Mouse (Mus musculus) liver, embryonic 13.5 days (tissue): ENCODE measurements around the gene Cyp11a1. TPM values are rescaled to one million over a fixed set of nuclear protein-coding genes. Genes with fewer than 3 reads are reported as not detected.

Source experiments
- ATAC-seq: fragments of 200-750 bp; cut with Nextera tagmentation; 2 replicates; pipeline ENCODE4 v1.8.0; 2017; ENCODE audit warnings: low read depth, mild to moderate bottlenecking, moderate number of reproducible peaks, moderate library complexity
- DNase-seq: peaks from one replicate; pipeline ENCODE4 v3.0.0; 2022
- H3K27ac ChIP-seq: fragments of 300-500 bp; sonication (generic); 2 replicates; pipeline ENCODE4 v1.5.1; 2015; ENCODE audit warnings: moderate library complexity, mild to moderate bottlenecking, inconsistent platforms
- H3K27me3 ChIP-seq: fragments of 300-500 bp; sonication (generic); 2 replicates; pipeline ENCODE4 v1.6.1; 2015; ENCODE audit warnings: mild to moderate bottlenecking, inconsistent platforms
- H3K36me3 ChIP-seq: fragments of 300-500 bp; sonication (generic); 2 replicates; pipeline ENCODE4 v1.6.1; 2015; ENCODE audit warnings: mild to moderate bottlenecking, inconsistent platforms
- H3K4me1 ChIP-seq: fragments of 300-500 bp; sonication (generic); replicated peaks from 2 replicates; pipeline ENCODE4 v1.6.1; 2015; ENCODE audit warnings: inconsistent platforms
- H3K4me2 ChIP-seq: fragments of 300-500 bp; sonication (generic); 2 replicates; pipeline ENCODE4 v1.6.1; 2015; ENCODE audit warnings: inconsistent platforms, mild to moderate bottlenecking, moderate library complexity
- H3K4me3 ChIP-seq: fragments of 300-500 bp; sonication (generic); replicated peaks from 2 replicates; pipeline ENCODE4 v1.5.1; 2015; ENCODE audit warnings: mild to moderate bottlenecking, inconsistent platforms
- H3K9ac ChIP-seq: fragments of 300-500 bp; sonication (generic); 2 replicates; pipeline ENCODE4 v1.6.1; 2015; ENCODE audit warnings: mild to moderate bottlenecking, inconsistent platforms
- H3K9me3 ChIP-seq: fragments of 300-500 bp; sonication (generic); replicated peaks from 2 replicates; pipeline ENCODE4 v1.6.1; 2016; ENCODE audit warnings: inconsistent platforms
- WGBS: fragments of 180-500 bp; shearing (Covaris S2); methylation state at CpG from one replicate; pipeline ENCODE4 v1.1.7; 2015; ENCODE audit not compliant: insufficient replicate concordance; 5-methylcytosine and 5-hydroxymethylcytosine counted together
- polyA plus RNA-seq: library from polyadenylated mRNA; unstranded; fragments of >200 nt; fragmentation: Nextera tagmentation; extraction: Ambion mirVana; gene quantifications from 2 replicates; pipeline ENCODE4 v1.2.1, GENCODE M21; 2015

The Cyp11a1 gene
- polyA plus RNA-seq, 1 experiment from 2014 or later, result 0.46 TPM

GRCm38 (mm10) chr9:57964528-57965250, 41.5 kb upstream of the Cyp11a1 start:
- DNase-seq (no peak), ATAC-seq (no peak)
- 59% methylated on average over 6 of the region's 6 CpGs for WGBS
- Histone ChIP-seq H3K27ac (no peak overlapping the region), H3K4me3 (no peak overlapping the region), H3K27me3 (peaks cover 5% of the 10 kb centered on the region; the same call in 1 of the 2 replicates), H3K4me2 (no peak overlapping the region), H3K9ac (no peak overlapping the region), H3K36me3 (no peaks in the 10 kb centered on the region), H3K9me3 (no peaks in the 10 kb centered on the region), H3K4me1 (peaks cover 7% of the 10 kb centered on the region; the same call in 1 of the 2 replicates)

GRCm38 (mm10) chr9:57965281-57966185, 40.7 kb upstream of the Cyp11a1 start:
- H3K27me3 ChIP-seq, result 0 out of 2 replicates have a peak, but pooled peaks cover under 1% of the 10 kb centered on the region
- no peaks in the 10 kb centered on the region for H3K9me3 ChIP-seq
- WGBS, result 49% methylated on average over 12 of the region's 12 CpGs
- no peak overlapping the region for H3K9ac ChIP-seq
- no peak overlapping the region for H3K27ac ChIP-seq
- H3K4me3 ChIP-seq, result no peak overlapping the region
- ATAC-seq, result no peak
- H3K4me2 ChIP-seq, result no peak overlapping the region
- DNase-seq, result no peak
- H3K4me1 ChIP-seq, result peaks cover 4% of the 10 kb centered on the region; the same call in 1 of the 2 replicates
- H3K36me3 ChIP-seq, result no peaks in the 10 kb centered on the region

GRCm38 (mm10) chr9:57967237-57967960, 38.8 kb upstream of the Cyp11a1 start:
- DNase-seq (no peak), ATAC-seq (no peak)
- H3K4me1 ChIP-seq, result peaks cover 7% of the 10 kb centered on the region; the same call in 1 of the 2 replicates
- no peaks in the 10 kb centered on the region for H3K27me3 ChIP-seq
- no peak overlapping the region for H3K9ac ChIP-seq
- H3K36me3 ChIP-seq, result no peaks in the 10 kb centered on the region
- no peak overlapping the region for H3K27ac ChIP-seq
- no peaks in the 10 kb centered on the region for H3K9me3 ChIP-seq
- 65% methylated on average over 14 of the region's 14 CpGs for WGBS
- no peak overlapping the region for H3K4me2 ChIP-seq
- no peak overlapping the region for H3K4me3 ChIP-seq

- Histone ChIP-seq H3K4me3 (no peak overlapping the region), H3K27ac (no peak overlapping the region), H3K4me2 (no peak overlapping the region), H3K27me3 (no peaks in the 10 kb centered on the region), H3K9ac (no peak overlapping the region), H3K36me3 (no peaks in the 10 kb centered on the region), H3K4me1 (peaks cover 12% of the 10 kb centered on the region; the same call in 1 of the 2 replicates), H3K9me3 (no peaks in the 10 kb centered on the region)
- no peak for ATAC-seq
- 46% methylated on average over 9 of the region's 9 CpGs for WGBS
- DNase-seq, result no peak
Observed at GRCm38 (mm10) chr9:57968166-57968771, 37.9 kb upstream of the Cyp11a1 start.

- Histone ChIP-seq H3K9me3 (no peaks in the 10 kb centered on the region), H3K27me3 (no peaks in the 10 kb centered on the region), H3K4me2 (no peak overlapping the region), H3K36me3 (no peaks in the 10 kb centered on the region), H3K27ac (no peak overlapping the region), H3K4me1 (peaks cover 16% of the 10 kb centered on the region; the same call in 1 of the 2 replicates), H3K4me3 (no peak overlapping the region), H3K9ac (no peak overlapping the region)
- DNase-seq, result no peak
- ATAC-seq, result no peak
- WGBS, result 65% methylated on average over 8 of the region's 8 CpGs
Observed at GRCm38 (mm10) chr9:57968783-57969542, 37.2 kb upstream of the Cyp11a1 start.

- Histone ChIP-seq H3K27ac (no peak overlapping the region), H3K9me3 (no peaks in the 10 kb centered on the region), H3K9ac (no peak overlapping the region), H3K36me3 (no peaks in the 10 kb centered on the region), H3K4me1 (peaks cover 16% of the 10 kb centered on the region; the same call in 1 of the 2 replicates), H3K27me3 (no peaks in the 10 kb centered on the region), H3K4me2 (no peak overlapping the region), H3K4me3 (no peak overlapping the region)
- ATAC-seq (no peak), DNase-seq (no peak)
- 61% methylated on average over 11 of the region's 11 CpGs for WGBS
Observed at GRCm38 (mm10) chr9:57969736-57970495, 36.3 kb upstream of the Cyp11a1 start.

GRCm38 (mm10) chr9:57971413-57971812, 34.8 kb upstream of the Cyp11a1 start:
- H3K9ac ChIP-seq, result no peak overlapping the region
- 70% methylated on average over 5 of the region's 5 CpGs for WGBS
- H3K4me3 ChIP-seq, result no peak overlapping the region
- ATAC-seq (no peak), DNase-seq (no peak)
- no peaks in the 10 kb centered on the region for H3K36me3 ChIP-seq
- H3K4me2 ChIP-seq, result no peak overlapping the region
- no peak overlapping the region for H3K27ac ChIP-seq
- no peaks in the 10 kb centered on the region for H3K27me3 ChIP-seq
- H3K4me1 ChIP-seq, result peaks cover 16% of the 10 kb centered on the region; the same call in 1 of the 2 replicates
- H3K9me3 ChIP-seq, result no peaks in the 10 kb centered on the region

GRCm38 (mm10) chr9:57972141-57972591, 34.0 kb upstream of the Cyp11a1 start:
- Histone ChIP-seq H3K9ac (no peak overlapping the region), H3K36me3 (no peaks in the 10 kb centered on the region), H3K4me1 (peaks cover 16% of the 10 kb centered on the region; the same call in 1 of the 2 replicates), H3K27ac (no peak overlapping the region), H3K27me3 (no peaks in the 10 kb centered on the region), H3K4me3 (no peak overlapping the region), H3K4me2 (no peak overlapping the region), H3K9me3 (no peaks in the 10 kb centered on the region)
- WGBS, result 44% methylated on average over 9 of the region's 9 CpGs
- DNase-seq (no peak), ATAC-seq (no peak)

GRCm38 (mm10) chr9:57972776-57973439, 33.3 kb upstream of the Cyp11a1 start:
- Histone ChIP-seq H3K9me3 (no peaks in the 10 kb centered on the region), H3K4me2 (no peak overlapping the region), H3K27me3 (0 out of 2 replicates have a peak, but pooled peaks cover under 1% of the 10 kb centered on the region), H3K36me3 (no peaks in the 10 kb centered on the region), H3K9ac (no peak overlapping the region), H3K4me3 (no peak overlapping the region), H3K27ac (no peak overlapping the region), H3K4me1 (peaks cover 16% of the 10 kb centered on the region; the same call in 1 of the 2 replicates)
- no peak for ATAC-seq
- WGBS, result 51% methylated on average over 9 of the region's 9 CpGs
- DNase-seq, result no peak
